Mouse (Mus musculus): Measurements from ENCODE around the gene Csf2rb2.

DNA sequence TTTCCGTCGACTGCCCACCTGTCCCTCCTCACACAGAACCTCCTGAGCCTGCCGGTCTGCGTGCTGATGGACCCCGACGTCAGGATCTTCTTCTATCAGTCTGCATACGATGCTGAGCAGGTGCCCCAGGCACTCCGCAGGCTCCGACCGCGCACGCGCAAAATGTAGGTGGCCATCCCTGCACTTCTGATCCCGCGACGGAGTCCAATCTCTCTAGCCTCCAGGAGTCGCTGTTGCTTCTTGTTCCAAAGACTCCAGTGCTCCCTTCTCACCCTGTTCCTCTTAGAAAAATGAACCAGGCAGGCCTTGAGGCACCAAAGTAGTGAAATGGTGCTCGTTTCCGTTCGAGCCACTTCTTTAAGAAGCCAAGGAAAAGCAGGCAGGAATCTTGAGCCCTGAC lies 50.8 kb downstream of the Csf2rb2 start:
- TF ChIP-seq GATA1 (IDR thresholded peaks at IDR 0.05; ENCODE audit: borderline replicate concordance, low read length) = no peak
- TF ChIP-seq FLI1 (IDR thresholded peaks at IDR 0.05; ENCODE audit: low read length) = no peak

Measured in megakaryocyte, embryonic 14.5 days (primary cell).